Mouse (Mus musculus): ENCODE data around the gene Olfr1357. TPM values are rescaled to one million over a fixed set of nuclear protein-coding genes. Genes with fewer than 3 reads are reported as not detected.
A peak's percentile ranks its signal among the peaks of the same experiment; 100 is the strongest.
"Not testable (repeated sequence)": the region's sequence is repeated elsewhere in the genome, so short reads cannot be mapped to it uniquely, and the experiment has no call there.

The Olfr1357 gene
- polyA plus RNA-seq (2014; fragmentation: Nextera tagmentation; extraction: Ambion mirVana) = not detected in 2 replicates

DNA sequence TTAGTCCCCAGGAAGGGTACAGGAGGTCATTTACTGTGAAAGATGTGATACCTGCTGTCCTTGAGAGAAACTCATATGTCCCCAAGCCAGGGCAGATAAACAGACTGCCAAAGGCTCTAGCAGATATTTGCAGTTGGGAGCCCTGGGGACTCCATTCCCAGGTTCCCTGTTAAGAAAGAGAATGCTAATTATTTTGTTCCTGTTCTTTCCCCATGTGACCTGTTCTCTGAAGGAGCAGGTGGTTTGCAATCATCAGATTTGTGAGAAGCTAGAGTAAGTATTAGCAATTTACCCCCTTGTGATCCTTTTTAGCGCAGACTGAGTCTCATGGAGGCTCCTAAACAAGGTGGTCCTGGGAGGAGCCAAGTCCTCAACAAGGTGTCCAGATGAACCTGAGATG lies at the start of gene Olfr1357:
TSS of gene Olfr1357 (minus strand) at position 101 of the 400 bp plus-strand sequence.
- Histone ChIP-seq H3K4me1 (ENCODE audit: control insufficient read depth, insufficient read depth, low read length) (no peaks in the 10 kb centered on the region), H3K9me3 (ENCODE audit: control insufficient read depth, low read length) (no peaks in the 10 kb centered on the region), H3K27ac (ENCODE audit: low read depth, low read length) (no peak within 1 kb of the TSS), H3K27me3 (ENCODE audit: control insufficient read depth, insufficient read depth, low read length) (no peaks in the 10 kb centered on the region), H3K36me3 (ENCODE audit: control insufficient read depth, insufficient read depth, low read length) (no peaks in the 10 kb centered on the region), H3K4me3 (ENCODE audit: low read depth, low read length) (no peak within 1 kb of the TSS), H3K9ac (ENCODE audit: low read length) (no peak within 1 kb of the TSS), H3K4me2 (ENCODE audit: low read depth) (no peak within 1 kb of the TSS)
- 97% methylated on average over 1 of the region's 1 CpGs for WGBS
- no peak for DNase-seq (ENCODE audit: low spot score)
- no peak for ATAC-seq (ENCODE audit: insufficient read depth, low FRiP score, low TSS enrichment)

DNA sequence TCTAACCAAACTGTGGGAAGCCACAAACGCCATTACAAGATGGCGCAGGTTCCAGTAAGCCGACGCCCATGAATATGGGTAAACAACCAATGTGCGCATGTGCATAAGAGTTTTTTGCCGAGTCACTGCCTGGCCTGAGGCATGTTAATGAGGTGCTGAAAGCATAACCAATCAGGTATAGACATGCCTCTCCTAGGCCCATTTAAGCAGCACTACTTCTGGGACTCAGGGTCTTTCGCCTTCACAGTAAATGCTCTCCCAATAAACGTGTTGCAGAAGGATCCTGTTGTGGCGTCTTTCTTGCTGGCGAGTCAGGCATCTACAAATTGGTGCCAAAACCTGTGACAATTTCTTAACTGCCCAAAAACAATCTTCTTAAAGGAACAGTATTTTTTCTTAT lies 48.8 kb upstream of the Olfr1357 start:
- not testable (repeated sequence) for H3K4me3 ChIP-seq (ENCODE audit: low read depth, low read length); H3K4me1 ChIP-seq (ENCODE audit: control insufficient read depth, insufficient read depth, low read length); ATAC-seq (ENCODE audit: insufficient read depth, low FRiP score, low TSS enrichment); H3K4me2 ChIP-seq (ENCODE audit: low read depth); H3K27me3 ChIP-seq (ENCODE audit: control insufficient read depth, insufficient read depth, low read length); H3K9ac ChIP-seq (ENCODE audit: low read length); H3K27ac ChIP-seq (ENCODE audit: low read depth, low read length); H3K36me3 ChIP-seq (ENCODE audit: control insufficient read depth, insufficient read depth, low read length); DNase-seq (ENCODE audit: low spot score); H3K9me3 ChIP-seq (ENCODE audit: control insufficient read depth, low read length)
- 92% methylated on average over 10 of the region's 10 CpGs for WGBS

DNA sequence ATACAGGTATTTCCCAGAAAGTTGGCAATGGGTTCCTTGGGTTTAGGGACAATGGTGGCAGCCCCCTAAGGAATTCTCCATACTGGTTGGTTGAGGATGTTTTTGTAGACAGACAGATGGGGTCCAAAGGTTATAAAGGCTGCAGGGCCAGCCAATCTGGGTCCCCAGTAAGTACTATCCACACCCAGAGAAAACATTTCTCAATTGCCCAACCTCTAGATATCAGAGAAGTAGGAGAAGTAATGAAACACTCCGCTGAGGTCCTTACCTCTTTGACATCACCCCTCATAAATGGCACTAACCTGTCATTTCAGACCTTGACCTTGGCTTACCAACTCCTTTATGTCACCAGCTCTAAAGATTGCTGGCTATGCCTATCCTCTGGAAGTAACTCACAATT lies 46.7 kb upstream of the Olfr1357 start:
- Histone ChIP-seq H3K9me3 (ENCODE audit: control insufficient read depth, low read length) (no peaks in the 10 kb centered on the region), H3K36me3 (ENCODE audit: control insufficient read depth, insufficient read depth, low read length) (no peaks in the 10 kb centered on the region), H3K4me2 (ENCODE audit: low read depth) (no peak overlapping the region), H3K27ac (ENCODE audit: low read depth, low read length) (no peak overlapping the region), H3K9ac (ENCODE audit: low read length) (no peak overlapping the region), H3K4me1 (ENCODE audit: control insufficient read depth, insufficient read depth, low read length) (no peaks in the 10 kb centered on the region), H3K4me3 (ENCODE audit: low read depth, low read length) (no peak overlapping the region), H3K27me3 (ENCODE audit: control insufficient read depth, insufficient read depth, low read length) (no peaks in the 10 kb centered on the region)
- no peak for DNase-seq (ENCODE audit: low spot score)
- WGBS = 94% methylated on average over 1 of the region's 1 CpGs
- ATAC-seq (ENCODE audit: insufficient read depth, low FRiP score, low TSS enrichment) = no peak

DNA sequence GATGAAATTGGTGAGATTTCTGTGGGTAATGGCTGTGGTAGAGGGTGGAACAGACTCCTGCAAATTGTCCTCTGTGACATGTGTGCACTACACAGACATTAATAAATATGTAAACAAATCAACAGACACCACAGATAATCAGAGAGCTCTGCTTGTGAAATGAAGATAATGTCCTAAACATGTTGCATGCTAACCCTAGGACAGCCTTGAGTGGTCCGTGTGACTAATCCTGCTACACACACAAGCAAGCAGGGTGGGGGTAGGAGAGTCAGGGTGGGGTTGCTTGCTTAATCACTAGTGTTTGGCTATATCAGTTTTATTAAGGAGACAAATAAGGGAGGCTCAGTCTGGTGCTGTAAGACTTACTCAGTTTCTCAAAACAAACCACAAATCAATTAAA lies 43.3 kb upstream of the Olfr1357 start:
- DNase-seq (ENCODE audit: low spot score) (no peak), ATAC-seq (ENCODE audit: insufficient read depth, low FRiP score, low TSS enrichment) (no peak)
- Histone ChIP-seq H3K9me3 (ENCODE audit: control insufficient read depth, low read length) (no peaks in the 10 kb centered on the region), H3K4me1 (ENCODE audit: control insufficient read depth, insufficient read depth, low read length) (no peaks in the 10 kb centered on the region), H3K27ac (ENCODE audit: low read depth, low read length) (no peak overlapping the region), H3K4me2 (ENCODE audit: low read depth) (no peak overlapping the region), H3K36me3 (ENCODE audit: control insufficient read depth, insufficient read depth, low read length) (no peaks in the 10 kb centered on the region), H3K9ac (ENCODE audit: low read length) (no peak overlapping the region), H3K27me3 (ENCODE audit: control insufficient read depth, insufficient read depth, low read length) (no peaks in the 10 kb centered on the region), H3K4me3 (ENCODE audit: low read depth, low read length) (no peak overlapping the region)
- WGBS = 95% methylated on average over 1 of the region's 1 CpGs

DNA sequence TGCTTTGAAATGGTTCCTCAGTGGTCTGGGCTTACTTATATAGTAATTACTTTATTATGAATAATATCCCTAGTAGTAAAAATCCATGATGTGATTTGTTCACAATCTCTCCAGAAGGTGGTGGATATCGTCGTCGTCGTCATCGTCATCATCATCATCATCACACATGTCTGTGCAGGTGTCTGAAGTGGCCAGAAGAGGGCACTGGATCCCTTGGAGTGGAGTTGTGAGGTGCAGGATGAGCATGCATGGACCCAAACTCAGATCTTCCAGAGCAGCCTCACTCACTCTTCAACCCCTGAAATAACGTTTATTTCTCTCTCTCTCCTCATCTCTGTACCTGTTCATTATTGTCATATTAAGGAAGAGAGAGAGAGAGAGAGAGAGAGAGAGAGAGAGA lies 14.4 kb upstream of the Olfr1357 start:
- peak; percentile 61; the same call in 1 of the 2 replicates for ATAC-seq (ENCODE audit: insufficient read depth, low FRiP score, low TSS enrichment)
- 20% methylated on average over 6 of the region's 6 CpGs for WGBS

DNA sequence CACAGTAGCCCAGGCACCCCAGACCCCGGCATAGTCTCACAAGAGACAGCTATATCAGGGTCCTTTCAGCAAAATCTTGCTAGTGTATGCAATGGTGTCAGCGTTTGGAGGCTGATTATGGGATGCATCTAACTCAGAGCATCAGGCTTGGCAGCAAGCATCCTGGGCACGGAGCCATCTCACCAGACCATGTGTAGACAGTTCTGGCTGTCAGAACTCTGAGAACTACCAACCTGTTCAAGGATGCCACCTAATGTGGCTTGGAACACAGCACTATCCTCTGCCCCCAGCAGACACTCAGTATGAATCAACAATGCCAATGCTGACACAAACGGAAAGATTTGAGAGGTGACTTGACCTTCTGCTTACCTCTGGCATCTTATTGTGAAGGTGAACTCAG lies 12.3 kb upstream of the Olfr1357 start:
- Histone ChIP-seq H3K9me3 (ENCODE audit: control insufficient read depth, low read length) (no peaks in the 10 kb centered on the region), H3K9ac (ENCODE audit: low read length) (no peak overlapping the region), H3K27me3 (ENCODE audit: control insufficient read depth, insufficient read depth, low read length) (no peaks in the 10 kb centered on the region), H3K4me3 (ENCODE audit: low read depth, low read length) (no peak overlapping the region), H3K36me3 (ENCODE audit: control insufficient read depth, insufficient read depth, low read length) (no peaks in the 10 kb centered on the region), H3K4me2 (ENCODE audit: low read depth) (no peak overlapping the region), H3K27ac (ENCODE audit: low read depth, low read length) (no peak overlapping the region), H3K4me1 (ENCODE audit: control insufficient read depth, insufficient read depth, low read length) (no peaks in the 10 kb centered on the region)
- DNase-seq (ENCODE audit: low spot score) = no peak
- ATAC-seq (ENCODE audit: insufficient read depth, low FRiP score, low TSS enrichment) = no peak
- WGBS = 80% methylated on average over 4 of the region's 4 CpGs

More for the DNA sequence above, 14.4 kb upstream of the Olfr1357 start:
- H3K4me2 ChIP-seq (ENCODE audit: low read depth) = no peak overlapping the region
- H3K9me3 ChIP-seq (ENCODE audit: control insufficient read depth, low read length) = no peaks in the 10 kb centered on the region
- no peaks in the 10 kb centered on the region for H3K36me3 ChIP-seq (ENCODE audit: control insufficient read depth, insufficient read depth, low read length)
- peak; percentile 23 for DNase-seq (ENCODE audit: low spot score)
- no peak overlapping the region for H3K27ac ChIP-seq (ENCODE audit: low read depth, low read length)
- no peak overlapping the region for H3K9ac ChIP-seq (ENCODE audit: low read length)
- H3K4me1 ChIP-seq (ENCODE audit: control insufficient read depth, insufficient read depth, low read length) = no peaks in the 10 kb centered on the region
- no peaks in the 10 kb centered on the region for H3K27me3 ChIP-seq (ENCODE audit: control insufficient read depth, insufficient read depth, low read length)
- H3K4me3 ChIP-seq (ENCODE audit: low read depth, low read length) = no peak overlapping the region

DNA sequence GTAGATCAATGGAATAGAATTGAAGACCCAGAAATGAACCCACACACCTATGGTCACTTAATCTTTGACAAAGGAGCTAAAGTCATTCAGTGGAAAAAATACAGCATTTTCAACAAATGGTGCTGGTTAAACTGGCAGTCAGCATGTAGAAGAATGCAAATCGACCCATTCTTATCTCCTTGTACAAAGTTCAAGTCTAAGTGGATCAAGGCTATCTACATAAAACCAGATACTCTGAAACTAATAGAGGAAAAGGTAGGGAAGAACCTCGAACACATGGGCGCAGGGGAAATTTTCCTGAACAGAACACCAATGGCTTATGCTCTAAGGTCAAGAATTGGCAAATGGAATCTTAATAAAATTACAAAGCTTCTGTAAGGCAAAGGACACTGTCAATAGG lies 5.3 kb upstream of the Olfr1357 start:
- not testable (repeated sequence) for H3K9me3 ChIP-seq (ENCODE audit: control insufficient read depth, low read length); H3K4me3 ChIP-seq (ENCODE audit: low read depth, low read length); DNase-seq (ENCODE audit: low spot score); H3K36me3 ChIP-seq (ENCODE audit: control insufficient read depth, insufficient read depth, low read length); H3K9ac ChIP-seq (ENCODE audit: low read length); H3K27me3 ChIP-seq (ENCODE audit: control insufficient read depth, insufficient read depth, low read length); H3K4me2 ChIP-seq (ENCODE audit: low read depth); H3K4me1 ChIP-seq (ENCODE audit: control insufficient read depth, insufficient read depth, low read length); H3K27ac ChIP-seq (ENCODE audit: low read depth, low read length); ATAC-seq (ENCODE audit: insufficient read depth, low FRiP score, low TSS enrichment)
- 84% methylated on average over 3 of the region's 3 CpGs for WGBS

DNA sequence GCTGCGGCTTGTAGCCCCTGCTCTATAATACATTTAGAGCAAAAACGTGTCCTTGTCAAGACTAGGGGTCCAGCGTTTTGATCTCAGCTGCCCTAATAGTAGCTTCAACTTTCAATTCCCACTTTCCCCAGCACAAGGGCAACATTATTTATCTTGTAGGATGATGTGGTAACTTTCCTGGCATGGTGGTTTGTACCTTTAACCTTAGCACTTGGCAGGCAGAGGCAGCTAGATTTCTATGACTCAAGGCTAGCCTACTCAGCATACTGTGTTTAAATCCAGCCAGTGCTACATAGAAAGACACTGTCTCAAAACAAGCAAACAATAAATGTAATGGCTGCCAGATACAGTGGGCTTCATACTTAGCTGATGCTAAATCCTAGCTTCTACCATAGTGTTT lies 10.3 kb downstream of the Olfr1357 start:
- DNase-seq (ENCODE audit: low spot score) (no peak), ATAC-seq (ENCODE audit: insufficient read depth, low FRiP score, low TSS enrichment) (no peak)
- H3K4me2 ChIP-seq (ENCODE audit: low read depth) = no peak overlapping the region
- no peaks in the 10 kb centered on the region for H3K4me1 ChIP-seq (ENCODE audit: control insufficient read depth, insufficient read depth, low read length)
- H3K27ac ChIP-seq (ENCODE audit: low read depth, low read length) = no peak overlapping the region
- H3K9me3 ChIP-seq (ENCODE audit: control insufficient read depth, low read length) = no peaks in the 10 kb centered on the region
- no peak overlapping the region for H3K4me3 ChIP-seq (ENCODE audit: low read depth, low read length)
- no peaks in the 10 kb centered on the region for H3K27me3 ChIP-seq (ENCODE audit: control insufficient read depth, insufficient read depth, low read length)
- WGBS = 82% methylated on average over 3 of the region's 3 CpGs
- no peaks in the 10 kb centered on the region for H3K36me3 ChIP-seq (ENCODE audit: control insufficient read depth, insufficient read depth, low read length)
- no peak overlapping the region for H3K9ac ChIP-seq (ENCODE audit: low read length)

DNA sequence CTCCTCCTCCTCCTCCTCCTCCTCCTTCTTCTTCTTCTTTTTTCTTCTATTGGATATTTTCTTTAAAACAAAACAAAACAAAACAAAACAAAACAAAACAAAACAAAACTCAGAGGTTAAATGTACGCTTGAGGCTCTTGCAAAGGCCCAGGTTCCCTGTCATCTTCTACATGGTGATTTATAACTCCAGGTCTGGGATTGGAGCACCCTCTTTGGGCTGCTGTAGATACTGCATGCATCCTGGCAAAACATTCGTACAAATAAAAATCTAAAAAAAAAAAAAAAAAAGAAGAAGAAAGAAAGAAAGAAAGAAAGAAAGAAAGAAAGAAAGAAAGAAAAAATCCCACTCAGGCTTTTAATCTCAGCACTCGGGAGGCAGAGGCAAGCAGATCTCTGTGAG lies 12.8 kb downstream of the Olfr1357 start:
- WGBS = 61% methylated on average over 3 of the region's 3 CpGs
- Histone ChIP-seq H3K4me3 (ENCODE audit: low read depth, low read length) (no peak overlapping the region), H3K27ac (ENCODE audit: low read depth, low read length) (no peak overlapping the region), H3K9ac (ENCODE audit: low read length) (no peak overlapping the region), H3K4me1 (ENCODE audit: control insufficient read depth, insufficient read depth, low read length) (no peaks in the 10 kb centered on the region), H3K4me2 (ENCODE audit: low read depth) (no peak overlapping the region), H3K36me3 (ENCODE audit: control insufficient read depth, insufficient read depth, low read length) (no peaks in the 10 kb centered on the region), H3K27me3 (ENCODE audit: control insufficient read depth, insufficient read depth, low read length) (no peaks in the 10 kb centered on the region), H3K9me3 (ENCODE audit: control insufficient read depth, low read length) (no peaks in the 10 kb centered on the region)
- no peak for ATAC-seq (ENCODE audit: insufficient read depth, low FRiP score, low TSS enrichment)
- no peak for DNase-seq (ENCODE audit: low spot score)
